Mouse (Mus musculus) CH12.LX (cell line): Measurements from ENCODE around the gene Kcnd1.

Source experiments
- BHLHE40 ChIP-seq: IDR thresholded peaks from 2 replicates; pipeline ENCODE4 v1.6.1; 2011; ENCODE audit warnings: mild to moderate bottlenecking, low read depth, low read length, improper control_type of control experiment
- CHD2 ChIP-seq: IDR thresholded peaks from 2 replicates; pipeline ENCODE4 v1.6.1; 2011; ENCODE audit warnings: low read length, improper control_type of control experiment
- CTCF ChIP-seq, 2 experiments: IDR thresholded peaks in 1 of 2; conservative IDR thresholded peaks in 1 of 2; 2 replicates each; pipeline ENCODE4 v1.5.1; 2011 to 2012; ENCODE audit warnings: low read depth in 2 of 2, low read length in 2 of 2, improper control_type of control experiment in 1 of 2, inconsistent platforms in 1 of 2, mild to moderate bottlenecking in 1 of 2, moderate library complexity in 1 of 2
- ELF1 ChIP-seq: IDR thresholded peaks from 2 replicates; pipeline ENCODE4 v1.6.1; 2014; ENCODE audit warnings: low read depth, mild to moderate bottlenecking, inconsistent platforms, low read length, improper control_type of control experiment
- EP300 ChIP-seq: IDR thresholded peaks from 2 replicates; pipeline ENCODE4 v1.6.1; 2011; ENCODE audit warnings: low read length, improper control_type of control experiment
- MAFK ChIP-seq: IDR thresholded peaks from 2 replicates; pipeline ENCODE4 v1.6.1; 2011; ENCODE audit warnings: low read length, improper control_type of control experiment; ENCODE audit not compliant: insufficient replicate concordance
- MAX ChIP-seq: IDR thresholded peaks from 2 replicates; pipeline ENCODE4 v1.6.1; 2011; ENCODE audit warnings: low read length, improper control_type of control experiment
- MYC ChIP-seq: IDR thresholded peaks from 2 replicates; pipeline ENCODE4 v1.6.1; 2011; ENCODE audit warnings: low read depth, mild to moderate bottlenecking, improper control_type of control experiment, low read length
- NRF1 ChIP-seq: IDR thresholded peaks from 2 replicates; pipeline ENCODE4 v1.6.1; 2014; ENCODE audit warnings: low read depth, mild to moderate bottlenecking, inconsistent platforms, low read length, improper control_type of control experiment, moderate library complexity
- POLR2A ChIP-seq: IDR thresholded peaks from 2 replicates; pipeline ENCODE4 v1.6.1; 2011; ENCODE audit warnings: low read depth, mild to moderate bottlenecking, improper control_type of control experiment, low read length
- RAD21 ChIP-seq: IDR thresholded peaks from 2 replicates; pipeline ENCODE4 v1.6.1; 2011; ENCODE audit warnings: low read depth, mild to moderate bottlenecking, low read length, improper control_type of control experiment, moderate library complexity
- UBTF ChIP-seq: IDR thresholded peaks from 2 replicates; pipeline ENCODE4 v1.6.1; 2012; ENCODE audit warnings: low read depth, mild to moderate bottlenecking, inconsistent platforms, low read length, improper control_type of control experiment, moderate library complexity
- USF2 ChIP-seq: conservative IDR thresholded peaks from 2 replicates; pipeline ENCODE4 v1.6.1; 2011; ENCODE audit warnings: low read depth, low read length, improper control_type of control experiment
- ZKSCAN1 ChIP-seq: IDR thresholded peaks from 2 replicates; pipeline ENCODE4 v1.6.1; 2012; ENCODE audit warnings: low read depth, inconsistent platforms, low read length, improper control_type of control experiment, borderline replicate concordance

DNA sequence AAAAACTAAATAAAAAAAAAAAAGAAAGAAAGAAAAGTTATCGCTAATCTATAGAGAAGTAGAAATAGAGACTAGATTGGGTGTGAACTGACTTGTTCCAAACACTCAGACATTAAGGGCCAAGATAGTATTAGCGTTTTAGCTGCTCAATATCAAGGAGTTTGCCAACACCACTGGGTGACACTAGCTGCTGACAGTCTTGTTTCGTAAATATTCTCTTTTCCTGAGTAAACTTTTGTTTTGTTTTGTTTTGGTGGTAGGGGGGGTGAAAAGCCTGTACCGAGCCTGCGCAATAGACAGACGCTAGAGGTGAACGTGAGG, 18.7 kb downstream of the Kcnd1 start:
- no peak for TF ChIP-seq CTCF (conservative IDR thresholded peaks at IDR 0.05 in 1 of 2, IDR thresholded peaks at IDR 0.05 in 1 of 2; ENCODE audit: low read depth in 2 of 2, low read length in 2 of 2)
- TF ChIP-seq POLR2A, result no peak
- peak; percentile 78 for TF ChIP-seq NRF1
- TF ChIP-seq ELF1, result no peak
- no peak for TF ChIP-seq ZKSCAN1
- TF ChIP-seq UBTF, result no peak
- TF ChIP-seq MYC, result no peak
- TF ChIP-seq MAFK, result no peak
- TF ChIP-seq EP300, result no peak
- no peak for TF ChIP-seq CHD2
- no peak for TF ChIP-seq BHLHE40
- TF ChIP-seq MAX, result no peak
- no peak for TF ChIP-seq RAD21
- TF ChIP-seq USF2, result no peak
